Mouse (Mus musculus): ENCODE data around the gene Sprr2f. TPM values are rescaled to one million over a fixed set of nuclear protein-coding genes. Genes with fewer than 3 reads are reported as not detected.

Sprr2f gene
- total and polyA plus RNA-seq, 2 experiments from 2014 or later, result not detected

- Histone ChIP-seq H3K4me2 (ENCODE audit: low read depth, low read length, poor library complexity, severe bottlenecking) (no peak overlapping the region), H3K4me3 (ENCODE audit: low read depth, low read length) (no peak overlapping the region), H3K27me3 (ENCODE audit: insufficient read depth, low read length) (no peaks in the 10 kb centered on the region), H3K9ac (replicated peaks; ENCODE audit: low read length, poor library complexity, severe bottlenecking) (no peak overlapping the region), H3K36me3 (ENCODE audit: insufficient read depth, low read length) (no peaks in the 10 kb centered on the region), H3K9me3 (ENCODE audit: low read length) (no peaks in the 10 kb centered on the region), H3K4me1 (ENCODE audit: insufficient read depth, low read length) (no peaks in the 10 kb centered on the region), H3K27ac (ENCODE audit: low read depth, low read length) (no peak overlapping the region)
- ATAC-seq (ENCODE audit: low FRiP score) (no peak), DNase-seq (ENCODE audit: low spot score) (no peak)
- no peak for TF ChIP-seq CTCF (IDR thresholded peaks at IDR 0.05)
Measured at GRCm38 (mm10) chr3:92361619-92362018, 3.4 kb upstream of the Sprr2f start.

GRCm38 (mm10) chr3:92373613-92374012 lies 8.6 kb downstream of the Sprr2f start:
- no peaks in the 10 kb centered on the region for H3K4me1 ChIP-seq (ENCODE audit: insufficient read depth, low read length)
- H3K9ac ChIP-seq (replicated peaks; ENCODE audit: low read length, poor library complexity, severe bottlenecking), result no peak overlapping the region
- no peak overlapping the region for H3K4me3 ChIP-seq (ENCODE audit: low read depth, low read length)
- no peak for TF ChIP-seq CTCF (IDR thresholded peaks at IDR 0.05)
- H3K9me3 ChIP-seq (ENCODE audit: low read length), result no peaks in the 10 kb centered on the region
- no peak overlapping the region for H3K27ac ChIP-seq (ENCODE audit: low read depth, low read length)
- WGBS, result 81% methylated on average over 2 of the region's 2 CpGs
- H3K4me2 ChIP-seq (ENCODE audit: low read depth, low read length, poor library complexity, severe bottlenecking), result no peak overlapping the region
- DNase-seq (ENCODE audit: low spot score) (no peak), ATAC-seq (ENCODE audit: low FRiP score) (no peak)
- no peaks in the 10 kb centered on the region for H3K27me3 ChIP-seq (ENCODE audit: insufficient read depth, low read length)
- H3K36me3 ChIP-seq (ENCODE audit: insufficient read depth, low read length), result no peaks in the 10 kb centered on the region

- H3K27ac ChIP-seq (ENCODE audit: low read depth, low read length), result no peak within 1 kb of the TSS
- no peak within 1 kb of the TSS for H3K9ac ChIP-seq (replicated peaks; ENCODE audit: low read length, poor library complexity, severe bottlenecking)
- no peaks in the 10 kb centered on the region for H3K36me3 ChIP-seq (ENCODE audit: insufficient read depth, low read length)
- no peak within 1 kb of the TSS for H3K4me2 ChIP-seq (ENCODE audit: low read depth, low read length, poor library complexity, severe bottlenecking)
- H3K9me3 ChIP-seq (ENCODE audit: low read length), result no peaks in the 10 kb centered on the region
- ATAC-seq (ENCODE audit: low FRiP score) (no peak), DNase-seq (ENCODE audit: low spot score) (no peak)
- H3K4me1 ChIP-seq (ENCODE audit: insufficient read depth, low read length), result no peaks in the 10 kb centered on the region
- no peaks in the 10 kb centered on the region for H3K27me3 ChIP-seq (ENCODE audit: insufficient read depth, low read length)
- 85% methylated on average over 1 of the region's 1 CpGs for WGBS
- no peak for TF ChIP-seq CTCF (IDR thresholded peaks at IDR 0.05)
- no peak within 1 kb of the TSS for H3K4me3 ChIP-seq (ENCODE audit: low read depth, low read length)
Measured at GRCm38 (mm10) chr3:92385385-92385784, 20.4 kb downstream of the Sprr2f start, which contains the start of gene Sprr2h. Gene Sprr2h (plus strand): TSS chr3:92385685.

DNA sequence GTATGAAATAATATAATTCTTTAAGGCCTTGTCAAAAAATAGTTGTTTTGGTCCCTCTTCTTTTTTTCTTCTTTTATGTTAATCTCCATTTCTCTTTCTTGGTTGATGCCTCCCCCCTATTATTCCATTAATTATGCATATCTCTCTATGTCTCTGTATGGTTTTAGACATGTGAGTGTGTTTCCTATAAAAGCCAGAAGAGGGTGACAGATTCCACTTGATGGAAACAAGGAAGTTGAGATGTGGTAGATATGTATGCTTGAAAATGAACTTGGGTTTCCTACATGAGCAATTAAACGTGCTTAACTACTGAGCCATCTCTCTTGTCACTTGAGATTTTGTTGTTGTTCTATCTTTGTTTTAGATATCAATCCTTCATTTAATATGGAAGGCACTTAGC lies 29.3 kb downstream of the Sprr2f start:
- H3K27ac ChIP-seq (ENCODE audit: low read depth, low read length), result no peak overlapping the region
- H3K9ac ChIP-seq (replicated peaks; ENCODE audit: low read length, poor library complexity, severe bottlenecking), result no peak overlapping the region
- peak; percentile 1 for DNase-seq (ENCODE audit: low spot score)
- H3K36me3 ChIP-seq (ENCODE audit: insufficient read depth, low read length), result no peaks in the 10 kb centered on the region
- WGBS, result 64% methylated on average over 1 of the region's 1 CpGs
- ATAC-seq (ENCODE audit: low FRiP score), result no peak
- no peaks in the 10 kb centered on the region for H3K9me3 ChIP-seq (ENCODE audit: low read length)
- peak; percentile 66 for TF ChIP-seq CTCF (IDR thresholded peaks at IDR 0.05)
- no peaks in the 10 kb centered on the region for H3K4me1 ChIP-seq (ENCODE audit: insufficient read depth, low read length)
- no peak overlapping the region for H3K4me3 ChIP-seq (ENCODE audit: low read depth, low read length)
- H3K27me3 ChIP-seq (ENCODE audit: insufficient read depth, low read length), result no peaks in the 10 kb centered on the region
- H3K4me2 ChIP-seq (ENCODE audit: low read depth, low read length, poor library complexity, severe bottlenecking), result no peak overlapping the region

GRCm38 (mm10) chr3:92407691-92408090 lies 42.7 kb downstream of the Sprr2f start, which contains the start of gene Sprr2i:
Gene Sprr2i (plus strand): TSS chr3:92407991.
- Histone ChIP-seq H3K36me3 (ENCODE audit: insufficient read depth, low read length) (no peaks in the 10 kb centered on the region), H3K4me1 (ENCODE audit: insufficient read depth, low read length) (no peaks in the 10 kb centered on the region), H3K9me3 (ENCODE audit: low read length) (no peaks in the 10 kb centered on the region), H3K27me3 (ENCODE audit: insufficient read depth, low read length) (no peaks in the 10 kb centered on the region), H3K4me3 (ENCODE audit: low read depth, low read length) (no peak within 1 kb of the TSS), H3K4me2 (ENCODE audit: low read depth, low read length, poor library complexity, severe bottlenecking) (no peak within 1 kb of the TSS), H3K27ac (ENCODE audit: low read depth, low read length) (no peak within 1 kb of the TSS), H3K9ac (replicated peaks; ENCODE audit: low read length, poor library complexity, severe bottlenecking) (no peak within 1 kb of the TSS)
- no peak for ATAC-seq (ENCODE audit: low FRiP score)
- WGBS, result 93% methylated on average over 2 of the region's 2 CpGs
- no peak for DNase-seq (ENCODE audit: low spot score)
- TF ChIP-seq CTCF (IDR thresholded peaks at IDR 0.05), result no peak

Other genes with a start within 250 kb of the Sprr2f start
- gene Prr9, start 241.2 kb upstream of the Sprr2f start, total RNA-seq (2014; rRNA removed), result 0.33 TPM in 1 of 2 replicates, not detected in the other
- gene Prr9, start 241.2 kb upstream of the Sprr2f start, polyA plus RNA-seq (2015; fragmentation: Nextera tagmentation; extraction: Ambion mirVana), result not detected in 2 replicates
- gene Lelp1, start 222.4 kb upstream of the Sprr2f start, total RNA-seq (2014; rRNA removed), result not detected in 2 replicates
- gene Lelp1, start 222.4 kb upstream of the Sprr2f start, polyA plus RNA-seq (2015; fragmentation: Nextera tagmentation; extraction: Ambion mirVana), result not detected in 2 replicates
- not detected in 2 replicates for gene Sprr2a1, start 149.4 kb upstream of the Sprr2f start, total RNA-seq (2014; rRNA removed)
- not detected in 2 replicates for gene Sprr2a1, start 149.4 kb upstream of the Sprr2f start, polyA plus RNA-seq (2015; fragmentation: Nextera tagmentation; extraction: Ambion mirVana)
- 0.55 TPM in 1 of 2 replicates, not detected in the other for gene Sprr2a2, start 149.3 kb upstream of the Sprr2f start, total RNA-seq (2014; rRNA removed)
- gene Sprr2a2, start 149.3 kb upstream of the Sprr2f start, polyA plus RNA-seq (2015; fragmentation: Nextera tagmentation; extraction: Ambion mirVana), result not detected in 2 replicates
- gene Sprr2a3, start 79.8 kb upstream of the Sprr2f start, total RNA-seq (2014; rRNA removed), result not detected in 2 replicates
- not detected in 2 replicates for gene Sprr2a3, start 79.8 kb upstream of the Sprr2f start, polyA plus RNA-seq (2015; fragmentation: Nextera tagmentation; extraction: Ambion mirVana)
- gene Sprr2b, start 48.6 kb upstream of the Sprr2f start, total RNA-seq (2014; rRNA removed), result not detected in 2 replicates
- not detected in 2 replicates for gene Sprr2b, start 48.6 kb upstream of the Sprr2f start, polyA plus RNA-seq (2015; fragmentation: Nextera tagmentation; extraction: Ambion mirVana)
- not detected in 2 replicates for gene Sprr2d, start 26.0 kb upstream of the Sprr2f start, total RNA-seq (2014; rRNA removed)
- gene Sprr2d, start 26.0 kb upstream of the Sprr2f start, polyA plus RNA-seq (2015; fragmentation: Nextera tagmentation; extraction: Ambion mirVana), result not detected in 2 replicates
- gene Sprr2e, start 13.0 kb upstream of the Sprr2f start, total RNA-seq (2014; rRNA removed), result not detected in 2 replicates
- gene Sprr2e, start 13.0 kb upstream of the Sprr2f start, polyA plus RNA-seq (2015; fragmentation: Nextera tagmentation; extraction: Ambion mirVana), result not detected in 2 replicates
- gene Sprr2h, start 20.5 kb downstream of the Sprr2f start, total RNA-seq (2014; rRNA removed), result not detected in 2 replicates
- gene Sprr2h, start 20.5 kb downstream of the Sprr2f start, polyA plus RNA-seq (2015; fragmentation: Nextera tagmentation; extraction: Ambion mirVana), result not detected in 2 replicates
- gene Sprr2i, start 42.8 kb downstream of the Sprr2f start, total RNA-seq (2014; rRNA removed), result not detected in 2 replicates
- not detected in 2 replicates for gene Sprr2i, start 42.8 kb downstream of the Sprr2f start, polyA plus RNA-seq (2015; fragmentation: Nextera tagmentation; extraction: Ambion mirVana)
- gene Sprr2j-ps, start 52.9 kb downstream of the Sprr2f start, total RNA-seq (2014; rRNA removed), result not detected in 2 replicates
- not detected in 2 replicates for gene Sprr2j-ps, start 52.9 kb downstream of the Sprr2f start, polyA plus RNA-seq (2015; fragmentation: Nextera tagmentation; extraction: Ambion mirVana)
- gene Gm9774, start 64.2 kb downstream of the Sprr2f start, total RNA-seq (2014; rRNA removed), result 5.0 and 7.8 TPM in 2 replicates
- gene Gm9774, start 64.2 kb downstream of the Sprr2f start, polyA plus RNA-seq (2015; fragmentation: Nextera tagmentation; extraction: Ambion mirVana), result 9.5 and 11.4 TPM in 2 replicates
- not detected in 2 replicates for gene Sprr2k, start 67.4 kb downstream of the Sprr2f start, total RNA-seq (2014; rRNA removed)
- not detected in 2 replicates for gene Sprr2k, start 67.4 kb downstream of the Sprr2f start, polyA plus RNA-seq (2015; fragmentation: Nextera tagmentation; extraction: Ambion mirVana)
- not detected in 2 replicates for gene Sprr1b, start 73.6 kb downstream of the Sprr2f start, total RNA-seq (2014; rRNA removed)
- not detected in 2 replicates for gene Sprr1b, start 73.6 kb downstream of the Sprr2f start, polyA plus RNA-seq (2015; fragmentation: Nextera tagmentation; extraction: Ambion mirVana)
- gene Sprr3, start 93.5 kb downstream of the Sprr2f start, total RNA-seq (2014; rRNA removed), result not detected in 2 replicates
- not detected in 2 replicates for gene Sprr3, start 93.5 kb downstream of the Sprr2f start, polyA plus RNA-seq (2015; fragmentation: Nextera tagmentation; extraction: Ambion mirVana)
- gene Sprr1a, start 120.7 kb downstream of the Sprr2f start, total RNA-seq (2014; rRNA removed), result not detected in 2 replicates
- not detected in 2 replicates for gene Sprr1a, start 120.7 kb downstream of the Sprr2f start, polyA plus RNA-seq (2015; fragmentation: Nextera tagmentation; extraction: Ambion mirVana)
- not detected in 2 replicates for gene Sprr4, start 135.3 kb downstream of the Sprr2f start, total RNA-seq (2014; rRNA removed)
- gene Sprr4, start 135.3 kb downstream of the Sprr2f start, polyA plus RNA-seq (2015; fragmentation: Nextera tagmentation; extraction: Ambion mirVana), result not detected in 2 replicates
- gene 2310046K23Rik, start 169.3 kb downstream of the Sprr2f start, total RNA-seq (2014; rRNA removed), result not detected in 2 replicates
- not detected in 2 replicates for gene 2310046K23Rik, start 169.3 kb downstream of the Sprr2f start, polyA plus RNA-seq (2015; fragmentation: Nextera tagmentation; extraction: Ambion mirVana)
- 0.82 TPM in 1 of 2 replicates, not detected in the other for gene Ivl, start 208.5 kb downstream of the Sprr2f start, total RNA-seq (2014; rRNA removed)
- gene Ivl, start 208.5 kb downstream of the Sprr2f start, polyA plus RNA-seq (2015; fragmentation: Nextera tagmentation; extraction: Ambion mirVana), result not detected in 2 replicates
- not detected in 2 replicates for gene Smcp, start 223.8 kb downstream of the Sprr2f start, total RNA-seq (2014; rRNA removed)
- gene Smcp, start 223.8 kb downstream of the Sprr2f start, polyA plus RNA-seq (2015; fragmentation: Nextera tagmentation; extraction: Ambion mirVana), result not detected in 2 replicates
- not detected in 2 replicates for gene 2210017I01Rik, start 242.3 kb downstream of the Sprr2f start, total RNA-seq (2014; rRNA removed)
- not detected in 2 replicates for gene 2210017I01Rik, start 242.3 kb downstream of the Sprr2f start, polyA plus RNA-seq (2015; fragmentation: Nextera tagmentation; extraction: Ambion mirVana)

Data from midbrain, postnatal 0 days (tissue).